Mouse (Mus musculus) spleen, adult 2 months (tissue): ENCODE results near the gene Lrrc9.

Source experiments
- CTCF ChIP-seq: fragments of 200-500 bp; IDR thresholded peaks from 2 replicates; pipeline ENCODE4 v1.5.1; 2011; ENCODE audit warnings: mild to moderate bottlenecking, inconsistent platforms; ENCODE audit not compliant: insufficient read depth, insufficient read length, insufficient replicate concordance; ENCODE audit errors: extremely low read depth
- POLR2A ChIP-seq: fragments of 200-500 bp; IDR thresholded peaks from 2 replicates; pipeline ENCODE4 v1.6.1; 2011; ENCODE audit warnings: low read depth, low read length, inconsistent platforms

- TF ChIP-seq CTCF (no peak), POLR2A (no peak)
These were observed 12.3 kb downstream of the Lrrc9 start for GRCm38 (mm10) chr12:72453941-72454340.
